Mouse (Mus musculus): Measurements from ENCODE around the gene Fggy. TPM values are rescaled to one million over a fixed set of nuclear protein-coding genes. Genes with fewer than 3 reads are reported as not detected.

Fggy gene
- polyA plus RNA-seq, 1 experiment, result 22.2 TPM

DNA sequence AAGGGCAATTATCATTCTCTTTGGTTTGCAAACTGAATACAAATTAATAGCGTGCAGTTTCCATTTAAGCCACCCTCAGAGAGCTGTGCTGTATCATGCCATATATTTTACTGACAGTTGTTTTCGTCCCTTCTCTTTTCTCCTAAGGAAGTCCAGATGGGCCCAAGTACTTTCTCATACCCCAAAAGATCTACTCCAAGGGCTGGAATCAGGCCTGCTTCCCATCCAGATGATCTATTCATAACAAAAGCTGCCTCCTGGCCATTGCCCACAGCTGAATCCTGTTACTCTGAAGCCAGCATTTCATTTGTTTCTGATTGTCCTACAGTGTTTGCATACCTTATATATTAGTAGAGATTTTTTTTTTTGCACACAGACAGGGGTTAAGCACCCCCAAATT lies 231.6 kb downstream of the Fggy start:
- no peak overlapping the region for H3K27ac ChIP-seq (ENCODE audit: insufficient read depth, low read length)

GRCm38 (mm10) chr4:95791913-95792475 lies 234.7 kb downstream of the Fggy start:
- no peak for TF ChIP-seq CTCF (IDR thresholded peaks at IDR 0.05; ENCODE audit: low read depth, low read length)
- no peak for TF ChIP-seq EP300 (IDR thresholded peaks at IDR 0.05; ENCODE audit: insufficient read depth, low read depth, low read length)
- no peak for TF ChIP-seq POLR2A (IDR thresholded peaks at IDR 0.05; ENCODE audit: insufficient read depth, low read length)
- no peaks in the 10 kb centered on the region for H3K4me1 ChIP-seq (ENCODE audit: control insufficient read depth, insufficient read depth, low read length)
- no peaks in the 10 kb centered on the region for H3K27me3 ChIP-seq (ENCODE audit: control insufficient read depth, insufficient read depth, low read length, poor library complexity, severe bottlenecking)
- no peaks in the 10 kb centered on the region for H3K9me3 ChIP-seq (replicated peaks; ENCODE audit: control insufficient read depth, insufficient read depth, low read length, poor library complexity, severe bottlenecking)
- no peak overlapping the region for H3K9ac ChIP-seq (ENCODE audit: low read depth, poor library complexity, severe bottlenecking)
- H3K4me3 ChIP-seq (ENCODE audit: low read depth, low read length), result no peak overlapping the region
- no peaks in the 10 kb centered on the region for H3K36me3 ChIP-seq (ENCODE audit: control insufficient read depth, insufficient read depth, low read length, poor library complexity, severe bottlenecking)
- H3K27ac ChIP-seq (ENCODE audit: insufficient read depth, low read length), result no peak overlapping the region

More for the DNA sequence above, 231.6 kb downstream of the Fggy start:
- H3K36me3 ChIP-seq (ENCODE audit: control insufficient read depth, insufficient read depth, low read length, poor library complexity, severe bottlenecking), result no peaks in the 10 kb centered on the region
- H3K4me3 ChIP-seq (ENCODE audit: low read depth, low read length), result no peak overlapping the region
- H3K4me1 ChIP-seq (ENCODE audit: control insufficient read depth, insufficient read depth, low read length), result no peaks in the 10 kb centered on the region
- no peaks in the 10 kb centered on the region for H3K27me3 ChIP-seq (ENCODE audit: control insufficient read depth, insufficient read depth, low read length, poor library complexity, severe bottlenecking)
- no peaks in the 10 kb centered on the region for H3K9me3 ChIP-seq (replicated peaks; ENCODE audit: control insufficient read depth, insufficient read depth, low read length, poor library complexity, severe bottlenecking)
- no peak overlapping the region for H3K9ac ChIP-seq (ENCODE audit: low read depth, poor library complexity, severe bottlenecking)
- TF ChIP-seq EP300 (IDR thresholded peaks at IDR 0.05; ENCODE audit: insufficient read depth, low read depth, low read length), result no peak
- no peak for TF ChIP-seq POLR2A (IDR thresholded peaks at IDR 0.05; ENCODE audit: insufficient read depth, low read length)
- TF ChIP-seq CTCF (IDR thresholded peaks at IDR 0.05; ENCODE audit: low read depth, low read length), result no peak

- no peak overlapping the region for H3K9ac ChIP-seq (ENCODE audit: low read depth, poor library complexity, severe bottlenecking)
- H3K4me1 ChIP-seq (ENCODE audit: control insufficient read depth, insufficient read depth, low read length), result no peaks in the 10 kb centered on the region
- no peaks in the 10 kb centered on the region for H3K36me3 ChIP-seq (ENCODE audit: control insufficient read depth, insufficient read depth, low read length, poor library complexity, severe bottlenecking)
- no peak overlapping the region for H3K27ac ChIP-seq (ENCODE audit: insufficient read depth, low read length)
- no peak overlapping the region for H3K4me3 ChIP-seq (ENCODE audit: low read depth, low read length)
- H3K27me3 ChIP-seq (ENCODE audit: control insufficient read depth, insufficient read depth, low read length, poor library complexity, severe bottlenecking), result no peaks in the 10 kb centered on the region
- TF ChIP-seq POLR2A (IDR thresholded peaks at IDR 0.05; ENCODE audit: insufficient read depth, low read length) (no peak), EP300 (IDR thresholded peaks at IDR 0.05; ENCODE audit: insufficient read depth, low read depth, low read length) (no peak), CTCF (IDR thresholded peaks at IDR 0.05; ENCODE audit: low read depth, low read length) (no peak)
- no peaks in the 10 kb centered on the region for H3K9me3 ChIP-seq (replicated peaks; ENCODE audit: control insufficient read depth, insufficient read depth, low read length, poor library complexity, severe bottlenecking)
Observed at GRCm38 (mm10) chr4:95793647-95794328, 236.5 kb downstream of the Fggy start.

DNA sequence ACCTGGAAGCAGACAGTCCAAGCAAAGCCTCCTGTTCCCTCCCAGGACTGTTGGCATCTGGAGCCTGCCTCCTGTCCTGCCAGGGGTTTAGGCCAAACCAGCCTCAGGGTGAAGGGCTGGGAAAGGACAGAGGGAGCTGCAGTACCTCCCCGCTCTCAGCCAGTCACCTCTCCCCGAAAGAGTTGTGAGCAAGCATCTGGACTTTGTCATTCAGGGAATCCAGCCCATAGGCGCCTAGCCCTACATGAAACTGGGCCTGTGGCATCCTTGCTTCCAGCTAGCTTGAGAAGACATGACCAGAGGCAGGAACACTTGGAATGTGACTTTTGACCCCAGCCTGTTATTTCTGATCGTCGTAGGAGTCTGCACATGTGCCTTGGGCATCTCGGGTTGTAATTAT lies 237.3 kb downstream of the Fggy start:
- no peaks in the 10 kb centered on the region for H3K36me3 ChIP-seq (ENCODE audit: control insufficient read depth, insufficient read depth, low read length, poor library complexity, severe bottlenecking)
- TF ChIP-seq EP300 (IDR thresholded peaks at IDR 0.05; ENCODE audit: insufficient read depth, low read depth, low read length), result no peak
- no peak for TF ChIP-seq POLR2A (IDR thresholded peaks at IDR 0.05; ENCODE audit: insufficient read depth, low read length)
- TF ChIP-seq CTCF (IDR thresholded peaks at IDR 0.05; ENCODE audit: low read depth, low read length), result no peak
- H3K27me3 ChIP-seq (ENCODE audit: control insufficient read depth, insufficient read depth, low read length, poor library complexity, severe bottlenecking), result no peaks in the 10 kb centered on the region
- H3K4me1 ChIP-seq (ENCODE audit: control insufficient read depth, insufficient read depth, low read length), result no peaks in the 10 kb centered on the region
- H3K9me3 ChIP-seq (replicated peaks; ENCODE audit: control insufficient read depth, insufficient read depth, low read length, poor library complexity, severe bottlenecking), result no peaks in the 10 kb centered on the region
- no peak overlapping the region for H3K9ac ChIP-seq (ENCODE audit: low read depth, poor library complexity, severe bottlenecking)
- no peak overlapping the region for H3K27ac ChIP-seq (ENCODE audit: insufficient read depth, low read length)
- H3K4me3 ChIP-seq (ENCODE audit: low read depth, low read length), result no peak overlapping the region

GRCm38 (mm10) chr4:95795283-95795682 lies 238.0 kb downstream of the Fggy start:
- H3K36me3 ChIP-seq (ENCODE audit: control insufficient read depth, insufficient read depth, low read length, poor library complexity, severe bottlenecking), result no peaks in the 10 kb centered on the region
- H3K27me3 ChIP-seq (ENCODE audit: control insufficient read depth, insufficient read depth, low read length, poor library complexity, severe bottlenecking), result no peaks in the 10 kb centered on the region
- no peaks in the 10 kb centered on the region for H3K9me3 ChIP-seq (replicated peaks; ENCODE audit: control insufficient read depth, insufficient read depth, low read length, poor library complexity, severe bottlenecking)
- TF ChIP-seq EP300 (IDR thresholded peaks at IDR 0.05; ENCODE audit: insufficient read depth, low read depth, low read length) (no peak), CTCF (IDR thresholded peaks at IDR 0.05; ENCODE audit: low read depth, low read length) (no peak), POLR2A (IDR thresholded peaks at IDR 0.05; ENCODE audit: insufficient read depth, low read length) (no peak)
- H3K27ac ChIP-seq (ENCODE audit: insufficient read depth, low read length), result no peak overlapping the region
- no peak overlapping the region for H3K9ac ChIP-seq (ENCODE audit: low read depth, poor library complexity, severe bottlenecking)
- H3K4me1 ChIP-seq (ENCODE audit: control insufficient read depth, insufficient read depth, low read length), result no peaks in the 10 kb centered on the region
- no peak overlapping the region for H3K4me3 ChIP-seq (ENCODE audit: low read depth, low read length)

DNA sequence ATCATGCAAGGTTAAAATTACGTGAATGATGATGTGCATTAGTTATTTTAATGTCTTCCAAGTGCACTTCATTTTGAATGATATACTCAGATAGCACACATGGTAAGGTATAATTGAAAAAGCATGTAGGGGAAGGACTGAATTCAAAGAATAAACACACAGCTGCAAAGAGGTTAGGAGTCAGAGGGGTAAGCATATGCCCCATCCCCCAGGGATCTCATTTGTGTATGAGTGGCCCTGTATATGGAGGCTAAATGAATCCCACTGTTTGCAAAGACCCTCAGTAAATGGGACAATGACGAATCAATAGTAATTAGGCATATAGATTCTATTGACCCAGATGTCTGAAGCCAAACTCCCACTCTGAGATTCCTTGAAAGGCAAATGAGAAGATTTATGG lies 262.3 kb downstream of the Fggy start:
- TF ChIP-seq EP300 (IDR thresholded peaks at IDR 0.05; ENCODE audit: insufficient read depth, low read depth, low read length) (no peak), POLR2A (IDR thresholded peaks at IDR 0.05; ENCODE audit: insufficient read depth, low read length) (no peak), CTCF (IDR thresholded peaks at IDR 0.05; ENCODE audit: low read depth, low read length) (no peak)
- Histone ChIP-seq H3K27me3 (ENCODE audit: control insufficient read depth, insufficient read depth, low read length, poor library complexity, severe bottlenecking) (no peaks in the 10 kb centered on the region), H3K36me3 (ENCODE audit: control insufficient read depth, insufficient read depth, low read length, poor library complexity, severe bottlenecking) (no peaks in the 10 kb centered on the region), H3K4me3 (ENCODE audit: low read depth, low read length) (no peak overlapping the region), H3K9ac (ENCODE audit: low read depth, poor library complexity, severe bottlenecking) (no peak overlapping the region), H3K27ac (ENCODE audit: insufficient read depth, low read length) (no peak overlapping the region), H3K4me1 (ENCODE audit: control insufficient read depth, insufficient read depth, low read length) (no peaks in the 10 kb centered on the region), H3K9me3 (replicated peaks; ENCODE audit: control insufficient read depth, insufficient read depth, low read length, poor library complexity, severe bottlenecking) (no peaks in the 10 kb centered on the region)

All from ES-Bruce4 (cell line).